8 mouse cellular contexts compared by ENCODE assay signal in genomic region chr7:56049831-56050321, GRCm38 (mm10). TPM values are rescaled to one million over a fixed set of nuclear protein-coding genes. Genes with fewer than 3 reads are reported as not detected.
DNase-seq lines count a peak whose midpoint lies in the region; ATAC-seq and TF ChIP-seq lines count a peak whose summit lies in the region.

TSS of gene Herc2 (plus strand) at chr7:56050196.

- H3K9ac ChIP-seq in kidney, embryonic 14.5 days (ENCODE audit: low read depth, low read length): peak within 1 kb of the TSS; percentile 86
- peak within 1 kb of the TSS; percentile 74 for H3K9ac ChIP-seq in limb, embryonic 15.5 days

- no peaks in the 10 kb centered on the region for H3K27me3 ChIP-seq in kidney, embryonic 14.5 days (ENCODE audit: control insufficient read depth, insufficient read depth, low read length)
- H3K27me3 ChIP-seq in limb, embryonic 15.5 days: no peaks in the 10 kb centered on the region

- peak within 1 kb of the TSS; percentile 67 for H3K4me2 ChIP-seq in kidney, embryonic 14.5 days (replicated peaks; ENCODE audit: low read depth, low read length)
- peak within 1 kb of the TSS; percentile 61 for H3K4me2 ChIP-seq in limb, embryonic 15.5 days

- peaks cover 15% of the 10 kb centered on the region for H3K4me1 ChIP-seq in bone marrow macrophage, adult 2 months (ENCODE audit: control insufficient read depth, insufficient read depth, low read length)
- peaks cover 6% of the 10 kb centered on the region; the same call in 1 of the 2 replicates for H3K4me1 ChIP-seq in embryonic fibroblast, embryonic 13.5 days (ENCODE audit: control insufficient read depth, insufficient read depth, low read length)
- peaks cover 9% of the 10 kb centered on the region for H3K4me1 ChIP-seq in kidney, embryonic 14.5 days (ENCODE audit: control insufficient read depth, insufficient read depth, low read length)
- H3K4me1 ChIP-seq in limb, embryonic 15.5 days: peaks cover 12% of the 10 kb centered on the region

- under 1% methylated on average over 45 of the region's 47 CpGs for WGBS in kidney, embryonic 14.5 days
- under 1% methylated on average over 47 of the region's 47 CpGs for WGBS in limb, embryonic 15.5 days

- H3K27ac ChIP-seq in bone marrow macrophage, adult 2 months (ENCODE audit: insufficient read depth, low read depth, low read length): peak within 1 kb of the TSS; percentile 68
- peak within 1 kb of the TSS; percentile 65 for H3K27ac ChIP-seq in embryonic fibroblast, embryonic 13.5 days (ENCODE audit: insufficient read depth, low read length)
- peak within 1 kb of the TSS; percentile 80 for H3K27ac ChIP-seq in kidney, embryonic 14.5 days (ENCODE audit: low read depth, low read length)
- peak within 1 kb of the TSS; percentile 90 for H3K27ac ChIP-seq in limb, embryonic 15.5 days

- TF ChIP-seq POLR2A in bone marrow macrophage, adult 2 months (IDR thresholded peaks at IDR 0.05; ENCODE audit: borderline replicate concordance, low read depth, low read length): peak; percentile 58; the same call in 1 of the 2 replicates
- TF ChIP-seq POLR2A in embryonic fibroblast, embryonic 13.5 days (IDR thresholded peaks at IDR 0.05; ENCODE audit: low read depth, low read length): peak; percentile 85

- no peaks in the 10 kb centered on the region for H3K36me3 ChIP-seq in kidney, embryonic 14.5 days (ENCODE audit: control insufficient read depth, insufficient read depth, low read length)
- 0 out of 2 replicates have a peak, but pooled peaks cover 3% of the 10 kb centered on the region for H3K36me3 ChIP-seq in limb, embryonic 15.5 days

- peak; percentile 100 for ATAC-seq in kidney, embryonic 14.5 days (ENCODE audit: low FRiP score, low TSS enrichment)
- ATAC-seq in limb, embryonic 15.5 days (ENCODE audit: insufficient number of reproducible peaks, low FRiP score, low TSS enrichment, low read depth): peak; percentile 100

- no peak for TF ChIP-seq CTCF in bone marrow macrophage, adult 2 months (IDR thresholded peaks at IDR 0.05; ENCODE audit: low read depth, low read length)
- no peak for TF ChIP-seq CTCF in embryonic fibroblast, embryonic 13.5 days (IDR thresholded peaks at IDR 0.05; ENCODE audit: borderline replicate concordance, insufficient read depth, low read length)

- no peaks in the 10 kb centered on the region for H3K9me3 ChIP-seq in kidney, embryonic 14.5 days (ENCODE audit: control insufficient read depth, low read length)
- H3K9me3 ChIP-seq in limb, embryonic 15.5 days: no peaks in the 10 kb centered on the region

- peak; percentile 99 for DNase-seq in A20 (ENCODE audit: low read depth, low spot score)
- DNase-seq in heart, adult 9 months (ENCODE audit: low spot score in 2 of 2): peak; percentile 99 to 100
- DNase-seq in monocyte, adult 2 months (ENCODE audit: low read depth in 1 of 2, low spot score in 2 of 2): peak; percentile 94 to 97
- DNase-seq in spleen, postnatal 36 days (ENCODE audit: low spot score in 2 of 2): peak; percentile 98 to 99

- H3K4me3 ChIP-seq in bone marrow macrophage, adult 2 months (ENCODE audit: insufficient read depth, low read length): peak within 1 kb of the TSS; percentile 83
- peak within 1 kb of the TSS; percentile 81 for H3K4me3 ChIP-seq in embryonic fibroblast, embryonic 13.5 days (ENCODE audit: insufficient read depth, low read length)
- peak within 1 kb of the TSS; percentile 81 for H3K4me3 ChIP-seq in kidney, embryonic 14.5 days (ENCODE audit: low read length)
- peak within 1 kb of the TSS; percentile 92 for H3K4me3 ChIP-seq in limb, embryonic 15.5 days

RNA-seq across cellular contexts. Expression of gene Herc2, which starts in this region (rescaled TPM):
- polyA plus RNA-seq in bone marrow macrophage, adult 2 months (2012; ENCODE audit: insufficient read depth, insufficient read length, missing spikeins): 49.7 and 53.6 TPM in 2 replicates
- 55.5 and 58.3 TPM in 2 replicates for polyA plus RNA-seq in embryonic fibroblast, embryonic 13.5 days (2011; ENCODE audit: insufficient read length, low read depth, missing spikeins)
- 19.8 and 27.9 TPM in 2 replicates for polyA plus RNA-seq in kidney, embryonic 14.5 days (2014; fragmentation: Nextera tagmentation; extraction: Ambion mirVana)
- polyA plus RNA-seq in limb, embryonic 15.5 days (2015; fragmentation: Nextera tagmentation; extraction: Ambion mirVana): 22.9 and 23.1 TPM in 2 replicates

Comparison
In these comparisons a context has a peak if more than half of its experiments do, and no peak if none do; other contexts are left out.
1. Peak in every context shown above with its lines: DNase-seq, ATAC-seq, H3K4me3 ChIP-seq and H3K27ac ChIP-seq.